Mouse (Mus musculus) spleen, adult 2 months (tissue): ENCODE data around the gene Slc29a1.

Experiments used
- CTCF ChIP-seq: fragments of 200-500 bp; IDR thresholded peaks from 2 replicates; pipeline ENCODE4 v1.5.1; 2011; ENCODE audit warnings: mild to moderate bottlenecking, inconsistent platforms; ENCODE audit not compliant: insufficient read depth, insufficient read length, insufficient replicate concordance; ENCODE audit errors: extremely low read depth
- POLR2A ChIP-seq: fragments of 200-500 bp; IDR thresholded peaks from 2 replicates; pipeline ENCODE4 v1.6.1; 2011; ENCODE audit warnings: low read depth, low read length, inconsistent platforms

DNA sequence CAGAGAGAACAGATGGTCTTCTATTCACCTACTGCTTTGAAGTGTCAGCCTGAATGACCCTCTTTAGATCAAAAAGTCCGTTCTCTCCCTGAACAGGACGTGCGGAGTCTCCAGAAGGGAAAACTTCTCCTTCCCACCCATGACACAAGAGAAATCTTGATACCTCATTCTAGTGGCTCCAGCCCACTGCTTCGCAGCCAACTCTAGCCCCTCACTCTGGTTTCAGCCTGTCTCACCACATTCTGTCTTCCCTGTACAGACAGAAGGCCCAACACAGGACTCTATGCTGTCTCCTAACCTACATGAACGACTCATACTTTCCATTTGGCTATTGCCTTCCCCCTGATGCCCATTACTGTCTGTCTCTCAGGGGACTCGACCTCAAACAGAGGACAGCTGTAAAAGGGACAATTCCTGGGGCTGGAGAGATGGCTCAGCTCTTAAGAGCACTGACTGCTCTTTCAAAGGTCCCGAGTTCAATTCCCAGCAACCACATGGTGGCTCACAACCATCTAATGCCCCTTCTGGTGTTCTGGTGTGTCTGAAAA lies 48.1 kb downstream of the Slc29a1 start:
- TF ChIP-seq POLR2A (no peak), CTCF (no peak)
